Mouse (Mus musculus): ENCODE measurements at regions not wholly inside any gene's neighbourhood (a gene's known extent, or its start where the extent isn't known, plus 50 kb on each side); places are given as distances from the start of the nearest gene placed in this dataset.

GRCm38 (mm10) chr10:92314606-92315005 is 407.6 kb downstream of the Nedd1 start:
- no peak for TF ChIP-seq CTCF (IDR thresholded peaks at IDR 0.05; ENCODE audit: borderline replicate concordance, insufficient read depth, low read length)
- no peak for TF ChIP-seq POLR2A (IDR thresholded peaks at IDR 0.05; ENCODE audit: low read depth, low read length)
